In genomic region chr7:70357516-70358019, GRCm38 (mm10) we compare ENCODE assay signal across 9 mouse cellular contexts. TPM values are rescaled to one million over a fixed set of nuclear protein-coding genes. Genes with fewer than 3 reads are reported as not detected.
DNase-seq lines count a peak whose midpoint lies in the region; ATAC-seq lines count a peak whose summit lies in the region.
"Had no signal": no experiment of that assay in that cellular context is flagged by ENCODE, and none has a peak within 500 bp of the region (broad histone marks: within the 10 kb centered on the region; RNA-seq: fewer than 3 reads in every experiment).

No protein-coding gene starts in this region.

- intact Hi-C loops in left cerebral cortex, postnatal 25 days (cut with DNase I): no loop called here

- H3K9me3 ChIP-seq in heart, embryonic 10.5 days: no peaks in the 10 kb centered on the region
- H3K9me3 ChIP-seq in liver, embryonic 12.5 days (replicated peaks): no peaks in the 10 kb centered on the region

- H3K4me3 ChIP-seq in heart, embryonic 10.5 days: peak overlapping the region; percentile 82
- H3K4me3 ChIP-seq in liver, embryonic 12.5 days: peak overlapping the region; percentile 61

- WGBS in heart, embryonic 10.5 days: 13% methylated on average over 17 of the region's 17 CpGs
- WGBS in liver, embryonic 12.5 days (ENCODE audit: insufficient replicate concordance): 11% methylated on average over 17 of the region's 17 CpGs

- H3K27ac ChIP-seq in heart, embryonic 10.5 days: peak overlapping the region; percentile 96
- peak overlapping the region; percentile 91 for H3K27ac ChIP-seq in liver, embryonic 12.5 days

- peaks cover 40% of the 10 kb centered on the region for H3K27me3 ChIP-seq in heart, embryonic 10.5 days (ENCODE audit: insufficient read depth, poor library complexity, severe bottlenecking)
- H3K27me3 ChIP-seq in liver, embryonic 12.5 days (replicated peaks): peaks cover 86% of the 10 kb centered on the region
- H3K27me3 ChIP-seq: CH12.LX had no signal

- H3K4me1 ChIP-seq in heart, embryonic 10.5 days: peaks cover 9% of the 10 kb centered on the region
- H3K4me1 ChIP-seq in liver, embryonic 12.5 days: 0 out of 2 replicates have a peak, but pooled peaks cover 3% of the 10 kb centered on the region

- no peak for DNase-seq in heart, embryonic 10.5 days (ENCODE audit: low spot score)
- DNase-seq in heart, adult 8-10 months (ENCODE audit: low spot score): no peak
- peak; percentile 42 for DNase-seq in urinary bladder, adult 2 months (ENCODE audit: low spot score)
- DNase-seq in urinary bladder, postnatal 14 days (ENCODE audit: low spot score): no peak
- DNase-seq in left cerebral cortex, postnatal 25 days (ENCODE audit: low spot score in 2 of 2): no peak
- DNase-seq in thymus, adult 18-20 months: no peak

- H3K4me2 ChIP-seq in liver, embryonic 12.5 days: peak overlapping the region; percentile 62

- H3K9ac ChIP-seq in liver, embryonic 12.5 days: peak overlapping the region; percentile 75

- no peak for ATAC-seq in liver, embryonic 12.5 days
- no peak for ATAC-seq in monocyte, adult 5-6 weeks (replicated peaks; ENCODE audit: insufficient number of reproducible peaks, low FRiP score, low TSS enrichment, poor library complexity, severe bottlenecking)

- peaks cover 27% of the 10 kb centered on the region for H3K36me3 ChIP-seq in heart, embryonic 10.5 days
- peaks cover 6% of the 10 kb centered on the region; the same call in 1 of the 2 replicates for H3K36me3 ChIP-seq in liver, embryonic 12.5 days

RNA-seq across cellular contexts. Expression of gene Nr2f2, which starts 9.0 kb away (rescaled TPM):
- polyA plus RNA-seq in heart, embryonic 10.5 days (2016; fragmentation: Nextera tagmentation; extraction: Ambion mirVana): 16.2 and 48.0 TPM in 2 replicates
- total RNA-seq in heart, adult 8-10 months (2022): 10 to 100 TPM; 12.5 to 23.1 (median 20.3) TPM
- polyA plus RNA-seq in urinary bladder, adult 2 months (2012; rRNA removed): 118 and 128 TPM in 2 replicates
- polyA plus RNA-seq in liver, embryonic 12.5 days (2016; fragmentation: Nextera tagmentation; extraction: Ambion mirVana): 23.3 and 26.8 TPM in 2 replicates
- not detected in 3 replicates for total RNA-seq in monocyte, adult 5-6 weeks (2017)
- 10 to 100 TPM; 34.2 to 38.4 TPM for total RNA-seq in left cerebral cortex, postnatal 25 days (2021)
- total RNA-seq: CH12.LX had no signal

Comparison
In these comparisons a context has a peak if more than half of its experiments do, and no peak if none do; other contexts are left out.
1. RNA of gene Nr2f2, which starts 9.0 kb away (total RNA-seq): 34.2 to 38.4 TPM in left cerebral cortex, postnatal 25 days and 12.5 to 23.1 TPM in heart, adult 8-10 months; not detected in monocyte, adult 5-6 weeks; every median in the first group is over 10 times any median in the second.